Mouse (Mus musculus): ENCODE measurements around the gene Lbhd2. TPM values are rescaled to one million over a fixed set of nuclear protein-coding genes. Genes with fewer than 3 reads are reported as not detected.

Lbhd2 gene
- total RNA-seq, 2 experiments from 2014 or later, result 1.8 TPM; not detected in 1

Other genes starting within 250 kb of the Lbhd2 start
- gene Traf3, start 240.4 kb upstream of the Lbhd2 start, total RNA-seq (2021), result 10 to 100 TPM; 91.9 to 93.3 TPM
- not detected for gene 4930595D18Rik, start 222.3 kb upstream of the Lbhd2 start, total RNA-seq (2021)
- gene Amn, start 135.7 kb upstream of the Lbhd2 start, total RNA-seq (2021), result 10 to 100 TPM; 15.1 to 18.7 TPM
- 100 to 1,000 TPM; 138 to 141 TPM for gene Cdc42bpb, start 29.1 kb upstream of the Lbhd2 start, total RNA-seq (2021)
- under 1 TPM; 0.62 to 0.70 TPM for gene Exoc3l4, start 10.2 kb downstream of the Lbhd2 start, total RNA-seq (2021)
- under 1 TPM; 0.40 to 0.93 TPM for gene Tnfaip2, start 35.7 kb downstream of the Lbhd2 start, total RNA-seq (2021)
- 1 to 10 TPM; 4.0 to 6.6 TPM for gene Gm266, start 79.0 kb downstream of the Lbhd2 start, total RNA-seq (2021)
- 100 to 1,000 TPM; 237 to 261 TPM for gene Eif5, start 131.2 kb downstream of the Lbhd2 start, total RNA-seq (2021)
- gene Mark3, start 167.7 kb downstream of the Lbhd2 start, total RNA-seq (2021), result 100 to 1,000 TPM; 122 to 125 TPM

Measured in left cerebral cortex, postnatal 14 days (tissue).